ENCODE assay signal across 8 mouse cellular contexts in the genomic region with DNA sequence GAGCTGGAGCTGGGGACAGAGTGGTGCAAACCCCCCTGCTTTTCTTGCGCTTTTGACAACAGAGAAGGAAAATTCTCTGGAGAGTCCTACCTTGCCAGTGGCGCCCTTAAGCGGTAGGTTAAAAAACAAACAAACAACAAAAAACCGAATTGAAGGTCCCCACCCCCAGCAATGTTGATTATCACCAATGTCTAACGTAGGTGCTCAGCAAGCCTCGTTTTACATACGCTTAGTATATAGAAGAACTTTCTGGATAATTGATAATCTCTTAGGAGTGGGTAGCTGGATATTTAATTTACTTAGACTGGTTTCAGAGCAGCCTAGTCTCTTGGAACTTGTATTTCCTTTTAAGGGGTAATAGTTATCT. TPM values are rescaled to one million over a fixed set of nuclear protein-coding genes. Genes with fewer than 3 reads are reported as not detected.
DNase-seq lines count a peak whose midpoint lies in the region; ATAC-seq and TF ChIP-seq lines count a peak whose summit lies in the region.

No protein-coding gene starts in this region.

- peak overlapping the region; percentile 71 for H3K4me3 ChIP-seq in lung, embryonic 15.5 days
- H3K4me3 ChIP-seq in embryonic facial prominence, embryonic 15.5 days (replicated peaks): peak overlapping the region; percentile 88
- H3K4me3 ChIP-seq in limb, embryonic 12.5 days (replicated peaks): peak overlapping the region; percentile 85
- H3K4me3 ChIP-seq in small intestine, adult 2 months (ENCODE audit: low read depth, low read length): peak overlapping the region; percentile 79

- WGBS in lung, embryonic 15.5 days: 0% methylated on average over 7 of the region's 7 CpGs
- WGBS in embryonic facial prominence, embryonic 15.5 days: 0% methylated on average over 7 of the region's 7 CpGs
- under 1% methylated on average over 7 of the region's 7 CpGs for WGBS in limb, embryonic 12.5 days
- WGBS in small intestine, adult 2 months: 1% methylated on average over 7 of the region's 7 CpGs

- H3K27ac ChIP-seq in lung, embryonic 15.5 days: peak overlapping the region; percentile 58
- H3K27ac ChIP-seq in embryonic facial prominence, embryonic 15.5 days (replicated peaks): peak overlapping the region; percentile 96
- no peak overlapping the region; the same call in 1 of the 2 replicates for H3K27ac ChIP-seq in limb, embryonic 12.5 days
- no peak overlapping the region for H3K27ac ChIP-seq in small intestine, adult 2 months (ENCODE audit: insufficient read depth, low read depth, low read length)

- DNase-seq in lung, adult 18-20 months: no peak
- no peak for DNase-seq in frontal cortex, postnatal 36 days (ENCODE audit: low spot score in 2 of 2)
- DNase-seq in urinary bladder, adult 18-20 months (ENCODE audit: low spot score in 2 of 2): no peak
- DNase-seq in gastrocnemius, postnatal 36 days: no peak

- ATAC-seq in lung, embryonic 15.5 days (ENCODE audit: borderline replicate concordance, extremely low read depth, low FRiP score, low TSS enrichment): no peak
- no peak for ATAC-seq in embryonic facial prominence, embryonic 15.5 days (ENCODE audit: insufficient number of reproducible peaks, low FRiP score, low TSS enrichment, low read depth)
- ATAC-seq in limb, embryonic 12.5 days (ENCODE audit: insufficient number of reproducible peaks, insufficient read depth, low FRiP score, low TSS enrichment, low read depth): peak; percentile 27; the same call in 1 of the 2 replicates

- H3K9ac ChIP-seq in lung, embryonic 15.5 days: peak overlapping the region; percentile 87
- H3K9ac ChIP-seq in embryonic facial prominence, embryonic 15.5 days: peak overlapping the region; percentile 69
- H3K9ac ChIP-seq in limb, embryonic 12.5 days (replicated peaks): peak overlapping the region; percentile 91

- intact Hi-C loops in gastrocnemius, postnatal 36 days (cut with DNase I): no loop called here

- H3K4me1 ChIP-seq in lung, embryonic 15.5 days: peaks cover 14% of the 10 kb centered on the region; the same call in 1 of the 2 replicates
- 0 out of 2 replicates have a peak, but pooled peaks cover 4% of the 10 kb centered on the region for H3K4me1 ChIP-seq in embryonic facial prominence, embryonic 15.5 days
- no peaks in the 10 kb centered on the region; the same call in 1 of the 2 replicates for H3K4me1 ChIP-seq in limb, embryonic 12.5 days (replicated peaks)
- no peaks in the 10 kb centered on the region for H3K4me1 ChIP-seq in small intestine, adult 2 months (ENCODE audit: control insufficient read depth, insufficient read depth, insufficient read length, low read length)

- no peak for TF ChIP-seq CTCF in small intestine, adult 2 months (IDR thresholded peaks at IDR 0.05; ENCODE audit: extremely low read depth, insufficient read length, insufficient replicate concordance, low read depth, low read length)

- peaks cover 8% of the 10 kb centered on the region; the same call in 1 of the 2 replicates for H3K36me3 ChIP-seq in lung, embryonic 15.5 days
- no peaks in the 10 kb centered on the region for H3K36me3 ChIP-seq in embryonic facial prominence, embryonic 15.5 days
- H3K36me3 ChIP-seq in limb, embryonic 12.5 days: peaks cover 13% of the 10 kb centered on the region
- no peaks in the 10 kb centered on the region for H3K36me3 ChIP-seq in small intestine, adult 2 months (ENCODE audit: control insufficient read depth, insufficient read depth, low read length)

- H3K27me3 ChIP-seq in lung, embryonic 15.5 days: no peaks in the 10 kb centered on the region
- H3K27me3 ChIP-seq in embryonic facial prominence, embryonic 15.5 days: no peaks in the 10 kb centered on the region
- H3K27me3 ChIP-seq in limb, embryonic 12.5 days: no peaks in the 10 kb centered on the region
- no peaks in the 10 kb centered on the region for H3K27me3 ChIP-seq in small intestine, adult 2 months (ENCODE audit: control insufficient read depth, insufficient read depth, low read length)

- no peaks in the 10 kb centered on the region for H3K9me3 ChIP-seq in lung, embryonic 15.5 days
- H3K9me3 ChIP-seq in embryonic facial prominence, embryonic 15.5 days (replicated peaks): no peaks in the 10 kb centered on the region
- no peaks in the 10 kb centered on the region for H3K9me3 ChIP-seq in limb, embryonic 12.5 days

- TF ChIP-seq POLR2A in small intestine, adult 2 months (IDR thresholded peaks at IDR 0.05; ENCODE audit: low read depth, low read length): no peak

- H3K4me2 ChIP-seq in lung, embryonic 15.5 days: peak overlapping the region; percentile 55
- peak overlapping the region; percentile 74 for H3K4me2 ChIP-seq in embryonic facial prominence, embryonic 15.5 days (replicated peaks)
- H3K4me2 ChIP-seq in limb, embryonic 12.5 days: peak overlapping the region; percentile 70

RNA-seq across cellular contexts. Expression of gene Mms22l, which starts 0.7 kb away (rescaled TPM):
- 33.3 and 37.1 TPM in 2 replicates for polyA plus RNA-seq in lung, embryonic 15.5 days (2015; fragmentation: Nextera tagmentation; extraction: Ambion mirVana)
- 20.0 and 25.1 TPM in 2 replicates for polyA plus RNA-seq in embryonic facial prominence, embryonic 15.5 days (2015; fragmentation: Nextera tagmentation; extraction: Ambion mirVana)
- polyA plus RNA-seq in limb, embryonic 12.5 days (2016; fragmentation: Nextera tagmentation; extraction: Ambion mirVana): 39.0 and 40.1 TPM in 2 replicates
- polyA plus RNA-seq in small intestine, adult 2 months (2012; rRNA removed): 0.85 and 1.5 TPM in 2 replicates
- total RNA-seq in gastrocnemius, postnatal 36 days (2021): under 1 TPM; 0.36 to 0.62 TPM

Comparison
In these comparisons a context has a peak if more than half of its experiments do, and no peak if none do; other contexts are left out.
1. H3K27ac ChIP-seq: peak in lung, embryonic 15.5 days (single experiment) and embryonic facial prominence, embryonic 15.5 days (single experiment); none in limb, embryonic 12.5 days (single experiment) and small intestine, adult 2 months (single experiment).
2. Peak in every context shown above with its lines, with median percentiles within 50 percentile points of each other: H3K4me2 ChIP-seq, H3K4me3 ChIP-seq and H3K9ac ChIP-seq.